Mouse (Mus musculus): Measurements from ENCODE around the gene Tmem235.

Tmem235 gene

DNA sequence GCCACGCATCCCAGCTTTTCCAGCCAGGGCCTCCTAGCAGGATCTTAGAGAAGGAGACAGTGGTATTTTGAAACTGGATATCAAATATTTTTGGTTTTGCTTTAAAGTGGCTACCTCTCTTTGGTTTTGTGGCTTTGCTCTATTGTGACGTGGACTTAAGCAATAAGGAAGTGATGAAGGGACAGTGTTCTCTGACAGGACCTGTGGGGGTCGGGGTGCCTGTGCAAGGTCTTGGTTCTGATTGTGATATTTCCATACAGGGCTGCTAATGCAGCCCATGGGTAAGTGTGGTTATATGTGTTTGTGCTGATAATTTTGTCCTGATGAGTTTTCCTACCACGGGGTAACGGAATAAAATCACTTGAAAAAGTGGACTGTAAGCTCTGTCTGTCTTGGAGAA, 5.2 kb upstream of the Tmem235 start:
- in situ Hi-C loops (cut with MboI; ENCODE audit: unreplicated experiment in 2 of 2): loop anchor here (25.0 kb wide), 3 partner anchors 407 to 582 kb away; partner anchors contain the start of gene C1qtnf1 (in 1 of the 2)

DNA sequence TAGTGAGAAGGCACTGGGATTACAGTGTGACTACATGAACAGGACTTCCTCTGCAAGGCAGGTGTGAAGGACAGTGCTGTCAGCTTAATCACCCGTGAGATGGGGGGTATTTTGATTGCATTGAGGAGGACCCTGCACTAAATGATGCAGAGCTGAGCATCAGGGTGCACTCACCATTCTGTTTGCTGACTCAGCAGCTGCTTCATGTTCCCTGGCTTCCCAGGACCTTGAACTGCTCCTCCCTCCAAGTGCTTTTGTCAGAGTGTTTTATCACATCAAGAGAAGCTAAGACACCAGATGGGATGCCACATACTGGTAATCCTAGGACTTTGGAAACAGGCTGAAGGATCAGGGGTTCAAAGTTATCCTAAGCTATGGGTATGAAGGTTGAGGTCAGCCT, 4.6 kb upstream of the Tmem235 start:
- in situ Hi-C loops (cut with MboI; ENCODE audit: unreplicated experiment in 2 of 2): loop anchor here (25.0 kb wide), 3 partner anchors 406 to 581 kb away; partner anchors contain the start of gene C1qtnf1 (in 1 of the 2)

DNA sequence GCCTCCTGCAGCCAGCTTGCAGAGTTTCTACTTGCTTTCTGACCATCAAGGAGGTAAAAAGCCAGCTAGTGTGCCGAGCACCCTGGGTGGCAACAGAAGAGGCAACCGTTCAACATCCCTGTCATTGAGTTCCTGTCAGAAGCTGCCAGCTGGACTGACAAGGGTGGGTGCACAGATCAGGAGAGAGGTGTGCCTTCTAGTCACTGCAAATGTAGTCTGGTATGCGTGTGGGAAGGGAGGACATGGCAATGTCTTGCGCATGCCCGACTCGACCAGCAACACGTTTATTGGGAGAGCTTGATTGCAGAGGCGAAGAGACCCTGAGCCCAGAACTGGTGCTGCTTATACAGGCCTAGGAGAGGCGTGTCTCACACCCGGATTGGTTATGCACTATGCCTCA, 3.1 kb upstream of the Tmem235 start:
- in situ Hi-C loops (cut with MboI; ENCODE audit: unreplicated experiment in 2 of 2): loop anchor here (25.0 kb wide), 3 partner anchors 405 to 580 kb away; partner anchors contain the start of gene C1qtnf1 (in 1 of the 2)

DNA sequence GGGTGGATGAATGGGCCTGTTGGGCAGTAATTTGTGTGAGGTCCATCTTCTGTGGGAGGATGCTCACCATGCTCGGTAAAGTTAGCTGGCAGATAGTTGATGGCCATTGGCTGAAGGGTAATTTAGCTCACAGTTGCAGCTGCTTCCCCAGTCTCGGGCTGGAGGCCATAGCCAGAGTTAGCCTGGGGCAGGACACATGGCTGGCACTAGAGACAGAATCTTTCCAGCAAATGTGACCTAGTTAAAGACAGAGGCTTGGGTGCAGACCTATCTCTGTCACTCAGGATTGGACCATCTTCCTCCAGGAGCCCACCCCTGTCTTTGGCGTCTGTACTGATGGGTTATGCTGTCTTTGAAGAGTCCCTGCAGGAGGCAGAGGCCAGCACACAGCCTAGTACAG, 2.2 kb upstream of the Tmem235 start:
- in situ Hi-C loops (cut with MboI; ENCODE audit: unreplicated experiment in 2 of 2): loop anchor here (25.0 kb wide), 3 partner anchors 404 to 579 kb away; partner anchors contain the start of gene C1qtnf1 (in 1 of the 2)

DNA sequence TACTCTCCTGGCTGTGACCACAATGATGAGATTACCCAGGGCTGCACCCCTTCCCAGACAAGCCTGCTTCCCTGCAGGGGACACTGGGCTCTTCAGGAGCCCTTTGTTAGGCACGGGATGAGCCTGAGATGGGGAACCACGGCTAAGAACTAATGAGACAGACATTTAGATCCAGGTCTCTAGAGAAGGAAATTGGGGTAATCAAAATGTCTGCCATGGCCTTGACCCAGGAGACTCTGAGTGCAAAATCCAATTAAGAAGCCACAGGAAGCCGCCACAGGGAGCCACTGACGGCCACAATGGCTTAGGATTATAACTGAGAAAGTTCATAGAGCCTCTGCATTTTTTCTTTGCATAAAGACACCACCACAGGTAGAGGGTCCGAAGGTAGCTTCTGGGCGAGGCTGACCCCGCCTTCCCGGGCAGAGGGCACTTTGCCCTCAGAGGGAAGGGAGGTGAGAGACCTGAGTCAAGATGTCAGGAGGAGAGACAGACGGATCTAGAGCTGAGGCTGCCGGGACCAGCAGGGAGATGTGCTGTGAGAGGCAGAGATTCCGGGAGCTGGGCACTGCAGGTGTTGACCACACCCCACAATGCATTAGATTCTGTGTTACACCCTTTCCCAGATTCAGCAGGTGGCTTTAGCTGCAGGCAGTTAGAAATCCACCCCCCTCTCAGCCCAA, 2.8 kb downstream of the Tmem235 start:
- in situ Hi-C loops (cut with MboI; ENCODE audit: unreplicated experiment in 2 of 2): loop anchor here (25.0 kb wide), 3 partner anchors 399 to 574 kb away; partner anchors contain the start of gene C1qtnf1 (in 1 of the 2)

DNA sequence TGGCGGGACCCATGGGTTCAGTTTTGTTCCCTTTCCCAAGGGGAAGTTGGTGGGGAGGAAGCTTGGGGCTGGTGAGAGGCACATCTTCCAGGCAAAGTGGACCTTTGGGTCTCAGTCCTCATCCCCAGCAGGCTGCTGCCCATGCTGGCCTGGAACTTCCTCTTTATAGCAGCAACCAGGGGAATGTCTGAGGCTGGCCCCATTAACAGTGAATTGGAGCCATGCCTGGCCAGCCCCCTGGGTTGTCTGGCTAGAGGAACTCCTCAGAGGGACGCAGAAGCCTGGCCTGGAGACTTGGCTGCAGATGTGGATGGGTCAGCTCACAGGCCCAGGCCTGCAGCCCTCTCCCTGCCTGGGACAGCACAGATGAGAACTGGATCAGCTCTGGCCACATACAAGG, 4.3 kb downstream of the Tmem235 start:
- in situ Hi-C loops (cut with MboI; ENCODE audit: unreplicated experiment in 2 of 2): loop anchor here (25.0 kb wide), 3 partner anchors 397 to 572 kb away; partner anchors contain the start of gene C1qtnf1 (in 1 of the 2)

DNA sequence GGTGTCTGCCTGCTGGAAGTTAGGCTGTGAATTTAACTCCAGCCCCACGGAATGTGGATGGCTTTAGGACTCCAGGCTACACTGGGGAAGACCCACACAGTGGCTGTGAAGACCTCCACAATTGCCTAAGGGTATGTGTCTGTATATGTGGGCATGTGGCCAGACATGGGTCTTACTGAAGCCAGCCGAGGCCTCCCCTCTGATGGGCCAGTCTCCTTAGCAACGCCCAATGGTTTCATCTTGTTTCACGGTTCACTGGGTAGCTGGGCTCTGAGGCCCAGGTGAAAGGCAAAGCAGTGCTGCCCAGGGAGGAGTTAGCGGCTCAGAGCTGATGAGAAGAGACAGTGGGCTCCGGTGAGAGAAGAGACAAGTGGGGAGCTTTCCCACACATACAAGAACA, 5.4 kb downstream of the Tmem235 start:
- in situ Hi-C loops (cut with MboI; ENCODE audit: unreplicated experiment in 2 of 2): loop anchor here (25.0 kb wide), 3 partner anchors 396 to 571 kb away; partner anchors contain the start of gene C1qtnf1 (in 1 of the 2)

DNA sequence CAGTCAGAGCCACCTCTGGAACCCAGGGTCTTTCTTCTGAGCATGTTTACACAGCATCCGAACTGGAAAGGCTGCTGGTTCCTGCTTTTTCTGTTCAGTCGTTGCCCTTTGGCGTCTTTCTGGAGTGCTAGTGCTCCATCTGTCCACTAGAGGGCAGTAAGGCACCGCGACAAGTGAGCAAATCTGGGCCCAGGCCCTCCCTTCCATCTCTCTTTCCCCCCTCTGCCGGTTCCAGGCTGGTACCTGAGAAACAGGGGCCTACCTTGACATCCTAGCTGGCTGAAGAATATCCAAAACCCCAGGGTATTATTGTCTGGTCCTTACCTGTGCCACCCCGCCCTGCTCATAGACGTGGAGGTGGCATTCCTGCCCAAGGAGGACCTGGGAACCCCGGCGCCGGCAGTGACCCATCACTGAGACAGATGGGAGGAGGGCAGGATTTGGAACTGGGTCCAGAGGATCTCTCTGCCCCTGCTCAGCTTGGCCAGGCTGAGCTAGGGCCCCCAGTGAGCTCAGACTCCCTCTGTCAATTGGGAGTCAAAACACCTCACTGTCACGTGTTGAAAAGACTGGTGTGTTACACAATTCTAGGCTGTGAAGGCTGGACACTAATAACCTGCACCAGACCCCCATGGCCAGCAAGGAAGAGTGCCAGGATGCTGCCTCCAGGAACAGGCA, 10.3 kb downstream of the Tmem235 start:
- in situ Hi-C loops (cut with MboI; ENCODE audit: unreplicated experiment in 2 of 2): loop anchor here (5.0 to 25.0 kb wide), 9 partner anchors 94 to 566 kb away; partner anchors contain the start of gene C1qtnf1 (in 1 of the 2)

DNA sequence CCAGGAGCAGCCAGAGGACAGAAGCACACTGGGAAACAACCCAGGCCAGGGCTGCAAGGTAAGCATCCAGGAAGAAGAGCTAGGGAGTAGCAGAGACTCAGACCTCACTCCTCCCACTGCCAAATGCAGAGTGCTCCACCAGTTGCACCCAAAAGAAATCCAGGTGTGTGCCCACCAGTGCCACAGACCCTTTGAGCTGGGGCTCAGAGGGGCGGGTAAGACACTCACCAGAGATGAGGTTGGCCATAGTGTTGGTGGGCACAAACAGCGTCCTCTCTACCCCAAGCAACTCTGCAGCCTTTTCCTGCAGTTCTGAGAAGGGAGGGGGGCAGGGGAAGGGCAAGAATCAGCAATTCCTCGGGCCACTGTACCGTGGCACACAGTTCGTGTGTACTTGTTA, 10.8 kb downstream of the Tmem235 start:
- in situ Hi-C loops (cut with MboI; ENCODE audit: unreplicated experiment in 2 of 2): loop anchor here (5.0 to 25.0 kb wide), 9 partner anchors 93 to 566 kb away; partner anchors contain the start of gene C1qtnf1 (in 1 of the 2)

DNA sequence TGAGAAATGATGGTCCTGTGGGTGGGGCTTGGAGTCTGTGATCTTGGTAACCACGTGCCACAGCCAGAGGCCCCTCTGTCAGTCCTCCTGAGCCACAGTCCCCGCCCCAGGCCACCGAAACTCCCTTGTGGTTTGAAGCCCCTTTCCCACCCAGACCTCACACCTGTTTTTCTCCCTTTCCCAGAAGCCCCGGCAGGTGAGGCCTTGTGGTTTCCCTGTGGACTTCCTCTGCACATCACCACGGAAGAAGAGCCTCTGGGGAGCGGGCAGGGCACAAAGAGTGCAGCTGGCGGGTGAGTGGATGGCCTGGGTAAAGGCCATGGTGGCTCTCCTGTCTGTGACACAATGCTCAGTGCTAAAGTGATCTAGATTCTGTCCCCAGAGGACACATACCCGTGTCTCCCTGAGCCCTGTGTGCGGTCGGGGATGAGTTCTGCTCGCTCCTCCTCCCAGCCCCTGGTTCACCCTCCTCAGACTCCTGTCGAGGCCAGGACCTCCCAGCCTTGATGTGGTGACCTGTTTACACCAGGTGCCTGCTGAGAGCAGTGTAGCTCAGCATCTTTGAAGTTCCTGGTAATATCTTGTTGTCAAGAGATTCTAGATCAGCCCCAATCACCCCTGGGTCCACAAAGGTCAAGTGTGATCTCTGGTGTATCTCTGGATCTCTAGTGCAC, 11.5 kb downstream of the Tmem235 start:
- in situ Hi-C loops (cut with MboI; ENCODE audit: unreplicated experiment in 2 of 2): loop anchor here (5.0 to 25.0 kb wide), 9 partner anchors 93 to 565 kb away; partner anchors contain the start of gene C1qtnf1 (in 1 of the 2)

DNA sequence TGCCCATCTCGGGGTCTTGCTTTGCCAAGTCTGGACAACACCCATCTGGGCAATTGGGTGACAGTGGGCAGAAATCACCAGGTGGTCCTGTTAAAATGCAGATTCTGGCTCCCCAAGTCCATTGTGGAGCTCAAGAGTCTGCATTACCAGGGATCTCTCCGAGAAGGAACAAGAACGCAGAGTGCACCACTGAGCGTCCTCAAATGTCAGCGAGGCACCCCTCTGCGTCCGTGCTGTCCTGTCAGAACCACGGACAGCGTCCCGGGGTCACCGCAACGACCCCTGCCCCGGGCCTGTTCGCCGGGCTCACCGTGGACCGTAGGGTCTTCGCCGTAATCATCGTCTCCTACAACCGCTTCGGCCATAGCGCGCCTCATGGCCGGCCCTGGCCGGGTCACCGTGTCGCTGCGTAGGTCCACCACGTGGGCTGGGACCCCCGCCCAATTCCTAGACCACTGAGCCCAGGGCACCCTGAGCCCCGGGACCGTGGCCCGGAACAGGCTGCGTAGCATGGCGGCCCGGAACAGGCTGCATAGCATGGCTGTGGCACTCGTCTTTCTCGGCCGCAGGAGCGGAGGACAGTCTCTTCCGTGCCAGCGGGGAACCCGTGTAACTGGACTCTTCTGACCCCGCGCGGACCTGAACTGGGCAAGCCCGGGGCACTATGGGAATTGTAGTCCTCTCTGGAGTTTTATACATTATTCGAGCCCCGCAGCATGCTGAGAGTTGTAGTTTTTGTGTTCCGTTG, 12.5 kb downstream of the Tmem235 start, which contains the start of gene Tha1:
TSS of gene Tha1 (minus strand) at position 621 of the 748 bp plus-strand sequence.
- in situ Hi-C loops (cut with MboI; ENCODE audit: unreplicated experiment in 2 of 2): loop anchor here (5.0 to 25.0 kb wide), 9 partner anchors 92 to 564 kb away; partner anchors contain the start of gene C1qtnf1 (in 1 of the 2)

DNA sequence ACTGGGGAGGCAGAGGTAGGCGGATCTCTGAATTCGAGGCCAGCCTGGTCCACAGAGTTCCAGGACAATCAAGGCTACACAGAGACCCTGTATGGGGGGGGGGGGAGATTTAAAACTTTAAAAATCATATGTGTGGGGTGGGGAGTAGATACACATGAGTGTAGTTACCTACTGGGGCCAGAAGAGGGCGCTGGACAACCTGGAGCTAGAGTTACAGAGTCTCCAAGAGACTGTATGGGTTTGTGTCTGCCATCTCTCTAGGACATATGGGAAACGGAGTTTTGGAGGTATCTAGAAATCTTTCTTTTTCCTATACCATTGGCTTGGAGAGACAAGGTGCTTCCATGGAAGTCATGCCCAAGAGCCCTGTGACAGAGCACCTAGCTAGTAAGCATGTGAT, 13.9 kb downstream of the Tmem235 start:
- in situ Hi-C loops (cut with MboI; ENCODE audit: unreplicated experiment in 2 of 2): loop anchor here (5.0 to 25.0 kb wide), 9 partner anchors 90 to 563 kb away; partner anchors contain the start of gene C1qtnf1 (in 1 of the 2)

DNA sequence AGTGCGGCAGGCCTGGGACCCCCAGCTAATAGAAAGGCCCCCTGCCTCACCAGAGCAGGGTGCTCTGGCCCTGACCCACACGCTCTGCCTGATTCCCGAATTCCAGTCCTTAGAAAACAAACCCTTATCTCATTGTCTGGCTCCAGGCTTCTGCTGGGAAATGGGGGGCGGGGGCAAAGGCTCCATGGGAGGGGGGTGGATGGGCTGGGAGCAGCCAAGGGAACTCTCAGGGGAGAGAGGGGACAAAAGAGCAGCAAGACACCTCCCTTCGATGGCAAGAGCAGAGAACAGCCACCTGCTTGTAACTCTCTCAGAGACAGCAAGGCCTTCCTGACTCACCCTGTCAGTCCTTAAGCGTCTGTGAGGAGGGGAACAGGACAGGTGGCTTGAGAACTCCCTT, 15.1 kb downstream of the Tmem235 start:
- in situ Hi-C loops (cut with MboI; ENCODE audit: unreplicated experiment in 2 of 2): loop anchor here (10.0 kb wide), 2 partner anchors 89 to 339 kb away; no protein-coding TSS in a partner anchor

DNA sequence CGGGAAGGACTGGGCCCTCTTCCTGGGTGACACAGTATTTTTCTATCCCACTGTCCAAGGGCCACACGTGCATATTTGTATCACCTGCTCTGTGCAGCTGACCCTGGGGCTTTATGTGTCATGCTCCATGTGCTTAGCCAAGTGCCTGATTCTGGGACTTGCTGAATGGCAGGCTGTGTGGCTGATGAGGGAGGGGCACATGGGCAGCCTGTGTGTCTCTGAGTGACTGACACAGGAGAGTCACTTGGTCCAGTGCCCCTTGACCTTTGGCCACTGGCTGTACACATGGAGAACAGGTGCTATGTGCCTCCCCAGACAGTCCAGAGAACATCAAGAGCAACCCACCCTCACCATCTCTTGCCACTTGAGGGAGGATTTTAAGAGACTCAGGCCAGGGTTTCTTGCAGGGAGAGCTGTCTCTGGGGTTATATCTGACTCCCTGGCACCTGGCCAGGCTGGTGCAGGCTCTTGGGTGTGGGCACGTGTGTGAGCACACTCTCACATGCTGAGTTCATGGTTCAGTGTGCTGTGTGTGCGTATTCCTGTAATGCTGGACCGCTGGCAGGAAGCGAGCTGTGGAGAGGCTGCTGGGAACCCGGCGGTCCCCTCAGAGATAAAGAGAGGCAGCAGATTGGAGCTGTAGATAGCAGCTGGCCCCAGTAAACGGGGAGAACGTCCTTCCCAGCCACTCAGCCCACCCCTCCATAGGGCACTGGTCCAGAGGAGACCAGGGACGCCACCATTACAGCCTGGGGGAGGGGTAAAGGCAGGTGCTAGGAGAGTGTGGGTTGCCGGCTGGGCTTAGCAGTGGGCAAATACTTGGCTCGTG, 17.6 kb downstream of the Tmem235 start:
- in situ Hi-C loops (cut with MboI; ENCODE audit: unreplicated experiment in 2 of 2): loop anchor here (10.0 kb wide), 2 partner anchors 87 to 337 kb away; no protein-coding TSS in a partner anchor

DNA sequence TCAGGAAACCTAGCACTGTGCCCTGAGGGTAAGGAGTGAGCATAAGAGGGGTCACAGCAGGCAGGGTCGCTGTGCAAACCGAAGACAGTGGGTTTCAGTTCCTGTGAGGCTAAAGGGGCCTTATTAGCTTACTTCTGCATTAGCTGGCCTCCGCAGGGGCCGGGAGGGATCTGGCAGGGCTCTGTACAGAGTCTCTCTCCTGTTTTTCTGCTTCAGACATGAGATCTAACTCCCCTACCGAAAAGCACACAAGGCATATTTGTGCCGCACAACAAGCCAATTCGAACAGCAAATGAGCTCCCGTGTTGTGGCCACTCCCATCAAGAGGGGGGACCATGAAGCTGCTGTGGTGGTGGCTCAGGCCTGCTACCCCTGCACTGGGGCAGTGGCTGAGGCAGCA, 18.3 kb downstream of the Tmem235 start:
- in situ Hi-C loops (cut with MboI; ENCODE audit: unreplicated experiment in 2 of 2): loop anchor here (10.0 kb wide), 2 partner anchors 86 to 336 kb away; no protein-coding TSS in a partner anchor

DNA sequence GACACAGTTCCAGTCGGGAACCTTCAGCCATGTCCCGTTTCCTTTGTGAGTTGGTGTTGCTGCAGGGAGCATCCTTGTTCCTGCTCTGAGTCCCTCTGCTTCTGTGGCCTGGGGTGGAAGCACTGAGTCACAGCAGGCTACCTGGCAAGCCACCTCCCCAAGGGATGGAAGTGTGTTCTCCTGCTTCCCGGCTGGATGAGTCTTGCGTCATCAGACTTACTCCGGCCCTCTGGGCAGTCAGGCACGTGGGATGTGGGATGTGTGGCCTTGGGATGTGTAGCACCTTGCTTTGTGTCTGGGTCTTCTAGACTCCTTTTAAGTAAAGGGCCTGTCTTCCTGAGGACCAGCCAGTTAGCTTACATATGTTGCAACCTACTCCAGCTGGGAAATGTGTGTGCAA, 19.1 kb downstream of the Tmem235 start:
- in situ Hi-C loops (cut with MboI; ENCODE audit: unreplicated experiment in 2 of 2): loop anchor here (10.0 kb wide), 2 partner anchors 85 to 335 kb away; no protein-coding TSS in a partner anchor

DNA sequence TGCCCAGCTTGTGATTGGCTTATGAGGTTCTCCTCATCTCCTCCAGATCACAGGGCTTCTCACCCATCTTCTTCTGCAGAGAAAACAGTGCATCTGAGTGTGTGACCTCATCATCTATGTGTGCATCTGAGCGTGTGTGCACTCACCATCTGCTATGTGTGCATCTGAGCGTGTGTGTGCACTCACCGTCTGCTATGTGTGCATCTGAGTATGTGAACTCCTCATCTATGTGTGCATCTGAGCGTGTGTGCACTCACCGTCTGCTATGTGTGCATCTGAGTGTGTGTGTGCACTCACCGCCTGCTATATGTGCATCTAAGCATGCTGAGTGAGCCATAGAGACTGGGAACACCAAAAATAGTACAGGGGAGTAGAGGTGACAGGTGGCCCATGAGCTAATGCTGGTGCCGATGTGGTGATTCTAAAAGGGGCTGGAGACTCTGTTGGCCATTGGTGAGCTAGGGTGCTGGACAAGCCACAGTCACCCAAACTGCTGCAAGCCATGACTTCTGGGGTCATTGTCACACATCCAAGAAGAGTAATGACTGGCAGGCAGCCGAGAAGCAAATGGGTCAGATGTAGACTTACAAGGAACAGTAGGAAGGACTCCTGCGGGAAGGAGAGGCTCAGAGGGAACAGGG, 19.9 kb downstream of the Tmem235 start:
- in situ Hi-C loops (cut with MboI; ENCODE audit: unreplicated experiment in 2 of 2): no loop called here

DNA sequence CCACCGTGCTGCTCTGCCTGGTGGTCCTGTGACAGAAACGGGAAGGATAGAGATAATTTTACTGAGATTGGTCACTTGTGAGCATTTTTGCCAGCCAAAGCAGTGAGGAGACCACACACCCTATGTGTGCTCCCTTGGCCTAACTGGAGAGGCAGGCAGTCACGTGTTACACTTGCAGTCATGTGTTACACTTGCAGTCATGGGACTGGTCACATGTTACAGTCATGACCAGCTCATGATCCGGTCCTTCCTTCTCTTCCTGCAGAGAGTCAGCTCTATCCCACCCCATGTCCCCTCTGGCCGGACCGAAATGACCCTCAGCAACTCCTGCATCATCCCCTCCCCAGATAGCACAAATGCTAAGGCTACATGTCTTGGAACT, 20.4 kb downstream of the Tmem235 start:
- in situ Hi-C loops (cut with MboI; ENCODE audit: unreplicated experiment in 2 of 2): no loop called here
